Mouse (Mus musculus) liver, embryonic 16.5 days (tissue): ENCODE measurements around the gene Spty2d1. TPM values are rescaled to one million over a fixed set of nuclear protein-coding genes. Genes with fewer than 3 reads are reported as not detected.

Experiments used
- ATAC-seq: fragments of 200-750 bp; cut with Nextera tagmentation; 2 replicates; pipeline ENCODE4 v1.8.0; 2017; ENCODE audit warnings: low read depth, mild to moderate bottlenecking, moderate number of reproducible peaks, moderate library complexity
- H3K27ac ChIP-seq: fragments of 300-500 bp; sonication (generic); 2 replicates; pipeline ENCODE4 v1.5.1; 2014; ENCODE audit warnings: mild to moderate bottlenecking, low read length
- H3K27me3 ChIP-seq: fragments of 300-500 bp; sonication (generic); 2 replicates; pipeline ENCODE4 v1.6.1; 2014; ENCODE audit warnings: low read depth, low read length, mixed read lengths; ENCODE audit not compliant: control insufficient read depth, insufficient read depth
- H3K36me3 ChIP-seq: fragments of 300-500 bp; sonication (generic); 2 replicates; pipeline ENCODE4 v1.6.1; 2014; ENCODE audit warnings: mild to moderate bottlenecking; ENCODE audit not compliant: control insufficient read depth, insufficient read depth
- H3K4me1 ChIP-seq: fragments of 300-500 bp; sonication (generic); 2 replicates; pipeline ENCODE4 v1.6.1; 2014; ENCODE audit warnings: low read depth, low read length, mixed read lengths; ENCODE audit not compliant: control insufficient read depth
- H3K4me2 ChIP-seq: fragments of 300-500 bp; sonication (generic); 2 replicates; pipeline ENCODE4 v1.6.1; 2014; ENCODE audit warnings: low read depth, low read length, mixed read lengths
- H3K4me3 ChIP-seq: fragments of 300-500 bp; sonication (generic); 2 replicates; pipeline ENCODE4 v1.5.1; 2014; ENCODE audit warnings: low read depth, mild to moderate bottlenecking, low read length
- H3K9ac ChIP-seq: fragments of 300-500 bp; sonication (generic); 2 replicates; pipeline ENCODE4 v1.6.1; 2014; ENCODE audit warnings: low read depth, low read length
- H3K9me3 ChIP-seq: fragments of 300-500 bp; sonication (generic); replicated peaks from 2 replicates; pipeline ENCODE4 v1.6.1; 2016; ENCODE audit warnings: low read length; ENCODE audit not compliant: control insufficient read depth
- WGBS: fragments of 180-500 bp; shearing (Covaris S2); extraction: QIAGEN DNeasy Blood & Tissue Kit; methylation state at CpG from one replicate; pipeline ENCODE4 v1.1.7; 2014; ENCODE audit not compliant: insufficient replicate concordance; 5-methylcytosine and 5-hydroxymethylcytosine counted together
- polyA plus RNA-seq: library from polyadenylated mRNA; unstranded; fragments of >200 nt; fragmentation: Nextera tagmentation; extraction: Ambion mirVana; gene quantifications from 2 replicates; pipeline ENCODE4 v1.2.1, GENCODE M21; 2015

Gene Spty2d1
- polyA plus RNA-seq, 1 experiment from 2014 or later: 12.1 TPM

DNA sequence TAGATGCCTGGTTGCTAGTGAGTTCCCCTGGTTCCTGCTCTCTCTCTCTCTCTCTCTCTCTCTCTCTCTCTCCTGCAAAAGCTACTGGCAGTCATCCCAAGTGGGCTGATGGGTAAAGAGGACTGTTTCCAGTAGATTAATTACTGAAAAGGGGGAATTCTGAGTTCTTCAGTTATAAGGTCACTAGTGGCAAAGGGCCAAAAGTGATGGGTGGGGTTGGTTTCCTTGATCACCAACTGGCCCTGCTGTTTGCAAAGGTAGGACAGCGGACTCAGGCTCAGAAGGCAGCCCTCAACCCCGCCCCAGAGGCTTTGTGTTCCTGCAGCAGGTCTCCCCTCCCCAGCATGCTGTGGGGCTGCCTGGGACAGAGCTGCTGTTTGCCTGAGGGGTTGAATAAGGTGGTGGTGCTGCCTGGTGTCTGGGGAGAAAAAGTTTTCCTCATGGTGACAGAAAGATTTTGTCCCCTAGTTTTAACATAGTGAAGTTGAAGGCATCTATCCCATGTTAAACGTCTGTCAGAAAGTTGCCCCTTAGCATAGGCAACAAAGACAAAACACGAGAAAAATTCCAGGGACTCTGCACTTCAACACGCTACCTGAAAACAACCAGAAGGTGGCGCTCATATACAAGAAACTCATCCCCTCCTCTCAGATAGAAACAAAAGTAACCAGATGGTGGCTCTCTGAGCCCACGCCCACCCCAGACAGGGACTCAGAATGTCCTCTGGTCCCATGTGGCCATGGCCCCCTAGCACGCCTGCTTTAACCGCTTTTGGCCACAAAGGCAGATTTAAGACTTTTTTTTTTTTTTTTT, 45.2 kb downstream of the Spty2d1 start:
- H3K9ac ChIP-seq: no peak overlapping the region
- peaks cover 15% of the 10 kb centered on the region for H3K4me1 ChIP-seq
- H3K4me3 ChIP-seq: no peak overlapping the region
- WGBS: 1% methylated on average over 9 of the region's 9 CpGs
- no peak overlapping the region for H3K27ac ChIP-seq
- H3K36me3 ChIP-seq: no peaks in the 10 kb centered on the region
- ATAC-seq: no peak
- H3K4me2 ChIP-seq: peak overlapping the region; percentile 29
- no peaks in the 10 kb centered on the region for H3K9me3 ChIP-seq
- peaks cover 3% of the 10 kb centered on the region; the same call in 1 of the 2 replicates for H3K27me3 ChIP-seq

DNA sequence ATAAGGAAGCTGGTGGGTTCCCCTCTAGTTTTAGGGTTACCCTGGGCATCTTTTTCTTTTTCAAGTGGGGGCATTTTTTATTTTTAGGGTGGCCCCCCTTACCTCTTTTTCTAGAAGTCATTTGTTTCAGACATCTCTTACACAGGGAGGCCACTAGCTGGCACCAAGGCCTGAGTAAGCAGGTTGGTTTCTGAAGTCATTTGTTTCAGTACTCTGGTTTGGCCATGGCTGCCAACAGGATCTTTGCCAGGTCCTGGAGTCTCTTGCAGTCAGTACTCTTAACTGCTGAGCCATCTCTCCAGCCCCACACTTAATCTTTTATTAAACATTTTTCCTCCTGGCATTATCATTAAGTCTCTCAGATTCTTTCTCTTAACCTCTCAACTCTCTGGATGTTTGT, 46.1 kb downstream of the Spty2d1 start:
- peaks cover 3% of the 10 kb centered on the region; the same call in 1 of the 2 replicates for H3K27me3 ChIP-seq
- H3K4me2 ChIP-seq: no peak overlapping the region
- no peaks in the 10 kb centered on the region for H3K36me3 ChIP-seq
- no peak for ATAC-seq
- peaks cover 21% of the 10 kb centered on the region for H3K4me1 ChIP-seq
- no peak overlapping the region for H3K27ac ChIP-seq
- H3K9me3 ChIP-seq: no peaks in the 10 kb centered on the region
- H3K4me3 ChIP-seq: no peak overlapping the region
- no peak overlapping the region for H3K9ac ChIP-seq

DNA sequence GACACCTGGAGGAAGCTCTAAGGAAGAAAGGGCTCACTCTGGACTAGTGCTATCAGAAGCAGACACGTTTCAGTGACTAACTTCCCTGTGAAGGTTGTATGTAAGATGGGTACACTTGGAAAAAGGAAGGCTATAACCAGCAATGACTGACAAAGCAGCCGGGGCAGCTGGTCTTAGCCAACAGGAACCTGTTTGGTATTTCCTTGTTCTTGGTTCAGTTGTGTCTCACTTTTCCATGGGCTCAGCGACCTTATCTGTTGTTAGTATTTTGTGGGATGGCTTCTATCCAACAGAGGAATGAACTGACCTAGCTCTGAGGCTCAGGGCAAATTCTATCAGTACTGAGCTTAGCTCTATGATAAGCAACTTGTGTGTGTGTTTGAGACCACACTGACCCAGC, 47.2 kb downstream of the Spty2d1 start:
- no peak overlapping the region for H3K4me2 ChIP-seq
- H3K9ac ChIP-seq: no peak overlapping the region
- WGBS: 26% methylated on average over 3 of the region's 3 CpGs
- peaks cover 24% of the 10 kb centered on the region for H3K4me1 ChIP-seq
- H3K4me3 ChIP-seq: no peak overlapping the region
- H3K36me3 ChIP-seq: no peaks in the 10 kb centered on the region
- no peak for ATAC-seq
- H3K27me3 ChIP-seq: peaks cover 3% of the 10 kb centered on the region; the same call in 1 of the 2 replicates
- H3K27ac ChIP-seq: no peak overlapping the region
- H3K9me3 ChIP-seq: no peaks in the 10 kb centered on the region

DNA sequence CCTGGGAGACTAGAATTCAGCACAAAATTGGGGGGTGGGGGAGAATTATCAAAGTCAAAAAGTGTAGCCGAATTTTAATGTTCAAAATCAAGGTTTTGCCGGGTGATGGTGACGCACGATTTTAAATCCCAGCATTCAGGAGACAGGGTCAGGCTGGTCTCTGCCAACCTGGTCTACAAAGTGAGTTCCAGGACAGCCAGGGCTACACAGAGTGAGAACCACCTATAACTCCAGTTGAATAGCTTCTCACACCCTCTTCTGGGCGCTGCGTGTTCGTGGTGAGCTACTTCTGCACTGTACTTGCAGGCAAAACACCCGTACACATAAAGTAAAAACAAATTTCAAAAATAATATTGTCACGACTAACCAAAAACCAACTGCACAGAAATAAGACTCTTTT, 49.4 kb downstream of the Spty2d1 start:
- ATAC-seq: no peak
- peaks cover 3% of the 10 kb centered on the region; the same call in 1 of the 2 replicates for H3K27me3 ChIP-seq
- no peak overlapping the region for H3K27ac ChIP-seq
- H3K9me3 ChIP-seq: no peaks in the 10 kb centered on the region
- peak overlapping the region; percentile 74 for H3K4me3 ChIP-seq
- peak overlapping the region; percentile 91 for H3K4me2 ChIP-seq
- peaks cover 24% of the 10 kb centered on the region for H3K4me1 ChIP-seq
- H3K36me3 ChIP-seq: no peaks in the 10 kb centered on the region; the same call in 1 of the 2 replicates
- WGBS: 16% methylated on average over 9 of the region's 9 CpGs
- H3K9ac ChIP-seq: peak overlapping the region; percentile 57; the same call in 1 of the 2 replicates

DNA sequence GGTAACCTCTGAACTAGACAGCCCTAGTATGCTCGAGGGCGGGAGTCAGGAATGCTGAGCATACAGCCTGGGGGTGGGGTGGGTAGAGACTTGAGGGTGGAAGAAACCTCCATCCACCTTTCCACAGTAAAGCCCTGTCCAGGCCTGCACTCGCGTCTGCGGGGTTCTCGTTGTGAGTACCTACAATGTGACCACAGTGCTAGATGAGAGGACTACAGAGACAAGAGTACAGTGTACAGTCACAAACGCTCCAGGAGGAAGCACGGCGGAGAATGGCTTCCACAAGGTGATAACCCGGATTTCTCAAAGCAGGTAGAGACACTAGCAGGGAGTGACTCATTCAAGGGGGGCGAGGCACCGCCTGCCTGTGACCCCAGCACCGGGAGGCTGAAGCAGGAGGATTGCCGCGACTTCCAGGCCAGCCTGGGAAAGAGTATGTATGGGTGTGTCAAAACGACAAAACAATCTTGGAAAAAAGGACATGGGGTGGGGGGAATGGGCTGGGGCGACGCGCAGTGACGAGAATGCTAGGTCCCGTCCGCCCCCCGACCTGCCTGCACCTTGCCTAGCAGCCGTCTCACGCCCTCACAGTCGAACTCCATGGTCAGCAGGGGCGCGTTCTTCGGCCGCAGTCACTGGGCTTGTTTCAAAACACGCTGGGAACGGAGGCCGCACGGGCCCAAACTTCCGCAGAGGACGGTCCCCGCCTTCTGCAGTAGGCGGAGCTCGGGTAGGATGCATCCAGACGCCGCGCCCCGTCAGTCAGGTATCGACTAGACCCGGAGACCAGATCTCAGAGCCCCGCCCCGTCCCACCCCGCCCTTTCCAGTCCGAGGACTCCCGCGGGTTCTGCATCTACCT, 50.1 kb downstream of the Spty2d1 start, which contains the start of gene Uevld:
Uevld (minus strand) TSS at position 697 of the 861 bp plus-strand sequence.
- ATAC-seq: peak; percentile 97
- peak within 1 kb of the TSS; percentile 91 for H3K4me2 ChIP-seq

More for the DNA sequence above, 50.1 kb downstream of the Spty2d1 start, which contains the start of gene Uevld:
- peak within 1 kb of the TSS; percentile 75 for H3K27ac ChIP-seq
- peaks cover 3% of the 10 kb centered on the region; the same call in 1 of the 2 replicates for H3K27me3 ChIP-seq
- peak within 1 kb of the TSS; percentile 74 for H3K4me3 ChIP-seq
- no peaks in the 10 kb centered on the region for H3K9me3 ChIP-seq
- H3K36me3 ChIP-seq: peaks cover 2% of the 10 kb centered on the region; the same call in 1 of the 2 replicates
- H3K9ac ChIP-seq: peak within 1 kb of the TSS; percentile 88
- H3K4me1 ChIP-seq: peaks cover 17% of the 10 kb centered on the region
- WGBS: under 1% methylated on average over 51 of the region's 51 CpGs

Other genes with a start within 250 kb of the Spty2d1 start
- 7.2 and 7.4 TPM in 2 replicates for gene Hps5, start 212.3 kb downstream of the Spty2d1 start, polyA plus RNA-seq
- gene Gtf2h1, start 212.3 kb downstream of the Spty2d1 start, polyA plus RNA-seq: 22.7 and 26.1 TPM in 2 replicates
- 2,014 and 2,183 TPM in 2 replicates for gene Ldha, start 166.9 kb downstream of the Spty2d1 start, polyA plus RNA-seq
- 0.17 and 0.26 TPM in 2 replicates for gene Ldhc, start 147.2 kb downstream of the Spty2d1 start, polyA plus RNA-seq
- gene Tsg101, start 88.4 kb downstream of the Spty2d1 start, polyA plus RNA-seq: 54.4 and 54.6 TPM in 2 replicates
- 5.8 and 6.8 TPM in 2 replicates for gene Uevld, start 49.9 kb downstream of the Spty2d1 start, polyA plus RNA-seq
- gene Gm9999, start 24.8 kb downstream of the Spty2d1 start, polyA plus RNA-seq: not detected in 2 replicates
- 25.3 and 25.6 TPM in 2 replicates for gene Tmem86a, start 42.2 kb upstream of the Spty2d1 start, polyA plus RNA-seq
- 0.08 TPM in 1 of 2 replicates, not detected in the other for gene Ptpn5, start 125.3 kb upstream of the Spty2d1 start, polyA plus RNA-seq
- not detected in 2 replicates for gene Mrgpra6, start 196.5 kb upstream of the Spty2d1 start, polyA plus RNA-seq
- not detected in 2 replicates for gene Mrgpra9, start 244.4 kb upstream of the Spty2d1 start, polyA plus RNA-seq